Mouse (Mus musculus): Measurements from ENCODE around the gene Shisa3. TPM values are rescaled to one million over a fixed set of nuclear protein-coding genes. Genes with fewer than 3 reads are reported as not detected.

Gene Shisa3
- total RNA-seq (2017), result not detected in 3 replicates

- ATAC-seq (replicated peaks; ENCODE audit: insufficient number of reproducible peaks, low FRiP score, low TSS enrichment, poor library complexity, severe bottlenecking), result no peak
Measured at GRCm38 (mm10) chr5:67607804-67608673, at the start of gene Shisa3. Gene Shisa3 (plus strand): TSS chr5:67607882.

DNA sequence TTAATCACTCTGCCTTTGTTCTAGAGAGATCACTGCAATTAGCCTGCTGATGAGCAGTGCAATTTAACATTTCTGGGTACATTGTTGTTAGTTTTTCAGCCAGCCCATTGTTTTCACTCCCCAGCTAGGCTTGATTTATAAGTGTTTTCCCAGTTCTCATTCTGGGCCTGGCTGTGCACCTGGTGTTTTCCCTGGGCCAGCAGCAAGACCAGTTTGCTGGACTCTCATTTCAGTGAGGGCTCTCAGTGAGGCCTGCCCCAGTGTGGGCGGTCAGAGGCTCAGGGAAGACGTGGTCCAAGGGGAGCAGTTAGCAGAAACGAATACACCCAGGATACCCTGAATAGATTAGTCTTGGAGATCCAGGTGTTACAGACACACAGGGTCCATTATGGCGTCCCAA is 49.0 kb upstream of the Shisa3 start:
- ATAC-seq (replicated peaks; ENCODE audit: insufficient number of reproducible peaks, low FRiP score, low TSS enrichment, poor library complexity, severe bottlenecking), result no peak

DNA sequence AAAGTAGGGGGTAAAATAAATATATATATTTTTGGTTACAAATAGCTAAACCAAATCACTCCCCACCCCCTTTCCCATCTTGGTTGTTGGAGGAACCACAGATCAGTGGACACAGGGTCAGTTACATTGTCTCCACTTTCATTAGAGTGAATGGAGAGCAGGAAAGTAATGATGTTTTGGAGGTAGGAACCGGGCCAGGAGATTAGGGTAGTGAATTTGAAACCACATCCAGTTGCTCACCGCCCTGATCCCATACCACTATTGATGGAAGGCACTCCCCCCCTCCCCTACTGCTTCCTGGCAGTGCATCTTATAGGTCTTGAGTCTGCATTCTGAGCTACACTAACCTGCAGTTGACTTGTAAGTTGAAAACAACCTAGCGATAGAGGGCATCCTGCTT is 48.6 kb upstream of the Shisa3 start:
- no peak for ATAC-seq (replicated peaks; ENCODE audit: insufficient number of reproducible peaks, low FRiP score, low TSS enrichment, poor library complexity, severe bottlenecking)

DNA sequence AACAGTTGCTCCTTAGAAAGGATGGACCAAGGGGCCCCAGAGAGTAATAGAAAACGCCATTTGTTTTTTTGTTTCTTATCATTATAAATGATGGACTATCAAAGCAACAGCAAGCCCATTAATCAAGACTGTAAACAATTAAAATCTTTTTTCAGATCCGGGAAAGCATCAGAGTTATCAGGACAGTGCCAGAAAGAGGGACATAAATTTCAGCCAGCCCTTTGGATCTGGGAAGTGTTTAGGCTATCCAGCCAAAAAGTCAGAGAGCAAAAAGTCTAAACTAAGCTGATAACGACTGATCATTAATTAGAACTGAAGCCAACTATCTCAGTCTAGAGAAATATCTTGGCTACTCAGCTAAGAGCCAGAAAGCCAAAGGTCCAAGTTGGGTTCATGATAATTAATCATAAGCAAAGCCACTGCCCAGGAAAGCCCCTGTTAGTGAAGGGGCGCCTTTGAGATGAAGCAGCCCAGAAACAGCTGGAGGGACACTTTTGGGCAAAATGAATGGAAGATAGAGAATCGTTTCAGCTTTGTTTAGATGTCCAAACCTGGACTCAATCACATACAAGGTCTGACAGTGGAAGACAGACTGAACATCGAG is 35.0 kb upstream of the Shisa3 start:
- no peak for ATAC-seq (replicated peaks; ENCODE audit: insufficient number of reproducible peaks, low FRiP score, low TSS enrichment, poor library complexity, severe bottlenecking)

DNA sequence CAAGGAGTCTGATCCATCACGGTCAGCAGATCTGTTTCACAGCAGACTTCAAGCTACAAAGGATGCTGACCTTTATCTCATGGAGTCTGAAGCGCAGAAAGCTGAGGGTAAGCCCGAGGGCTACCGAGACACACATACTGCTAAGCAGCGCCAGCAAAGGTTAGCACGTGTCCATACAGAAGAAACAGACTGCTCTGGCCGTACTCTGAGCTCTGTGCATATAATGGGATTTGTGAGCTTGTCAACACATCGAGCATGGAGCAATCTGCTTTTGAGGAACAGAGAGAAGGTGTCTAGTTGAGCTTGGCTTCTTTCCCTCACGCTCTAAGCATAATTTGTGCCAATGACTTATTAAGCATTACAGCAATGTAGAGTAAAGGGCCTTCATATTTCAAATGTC is 33.6 kb upstream of the Shisa3 start:
- ATAC-seq (replicated peaks; ENCODE audit: insufficient number of reproducible peaks, low FRiP score, low TSS enrichment, poor library complexity, severe bottlenecking), result no peak

DNA sequence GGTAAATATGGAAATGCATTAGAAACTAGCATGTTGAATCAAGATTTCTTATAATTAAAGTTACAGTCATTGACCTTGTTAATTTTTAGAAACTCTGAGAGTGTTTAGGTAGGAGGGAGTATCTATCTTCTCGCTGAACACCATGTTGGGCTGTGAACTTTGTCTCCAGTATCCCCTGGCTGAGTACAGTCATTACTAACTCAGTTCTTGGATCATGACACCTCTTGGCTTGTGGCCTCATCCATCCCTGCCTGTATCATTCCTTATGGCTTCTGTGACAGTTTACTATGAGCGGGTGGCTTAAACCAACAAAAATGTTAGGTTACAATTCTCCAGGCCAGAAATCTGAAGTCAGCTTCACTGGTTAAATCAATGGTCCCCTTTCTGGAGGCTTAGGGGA is 32.0 kb upstream of the Shisa3 start:
- ATAC-seq (replicated peaks; ENCODE audit: insufficient number of reproducible peaks, low FRiP score, low TSS enrichment, poor library complexity, severe bottlenecking), result no peak

GRCm38 (mm10) chr5:67579725-67580633 is 27.7 kb upstream of the Shisa3 start:
- no peak for ATAC-seq (replicated peaks; ENCODE audit: insufficient number of reproducible peaks, low FRiP score, low TSS enrichment, poor library complexity, severe bottlenecking)

DNA sequence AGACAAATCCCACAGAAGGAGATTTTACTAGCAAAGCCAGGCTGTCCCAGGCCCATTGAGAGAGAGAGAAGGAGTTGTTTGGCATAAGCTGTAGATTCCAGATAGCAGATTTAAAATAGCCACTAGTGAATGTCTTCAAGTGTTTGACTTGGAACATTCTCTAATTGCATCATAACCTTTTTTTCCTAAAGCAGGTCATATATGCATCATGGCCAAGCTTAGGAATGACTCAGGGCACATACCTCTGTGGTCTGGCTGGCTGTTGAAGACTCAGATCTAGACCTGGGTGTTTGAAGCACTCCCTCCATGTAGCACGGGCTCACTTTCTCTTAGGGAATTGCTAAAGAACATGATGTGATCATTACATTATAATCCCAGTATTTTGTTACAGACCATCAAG is 12.6 kb upstream of the Shisa3 start:
- ATAC-seq (replicated peaks; ENCODE audit: insufficient number of reproducible peaks, low FRiP score, low TSS enrichment, poor library complexity, severe bottlenecking), result no peak

DNA sequence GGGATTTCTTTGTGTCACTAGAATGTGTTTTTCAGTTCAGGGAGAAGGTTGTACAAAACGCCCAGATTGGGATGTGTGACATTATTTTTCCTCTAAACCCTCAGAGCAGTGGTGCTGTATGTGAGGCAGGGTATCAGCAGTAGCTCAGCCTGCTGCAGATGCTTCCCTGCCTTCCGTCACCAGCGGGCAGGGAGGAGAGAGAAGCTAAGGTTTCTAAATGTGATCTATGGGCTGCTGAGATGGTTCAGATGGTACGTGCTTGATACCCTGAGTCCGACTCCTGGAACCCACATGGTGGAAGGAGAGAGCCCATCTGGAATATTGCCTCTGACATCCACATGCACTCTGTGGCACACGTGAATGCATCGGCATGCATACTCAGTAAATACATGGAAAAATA is 12.1 kb upstream of the Shisa3 start:
- ATAC-seq (replicated peaks; ENCODE audit: insufficient number of reproducible peaks, low FRiP score, low TSS enrichment, poor library complexity, severe bottlenecking), result no peak

GRCm38 (mm10) chr5:67599935-67600334 is 7.7 kb upstream of the Shisa3 start:
- ATAC-seq (replicated peaks; ENCODE audit: insufficient number of reproducible peaks, low FRiP score, low TSS enrichment, poor library complexity, severe bottlenecking), result no peak

DNA sequence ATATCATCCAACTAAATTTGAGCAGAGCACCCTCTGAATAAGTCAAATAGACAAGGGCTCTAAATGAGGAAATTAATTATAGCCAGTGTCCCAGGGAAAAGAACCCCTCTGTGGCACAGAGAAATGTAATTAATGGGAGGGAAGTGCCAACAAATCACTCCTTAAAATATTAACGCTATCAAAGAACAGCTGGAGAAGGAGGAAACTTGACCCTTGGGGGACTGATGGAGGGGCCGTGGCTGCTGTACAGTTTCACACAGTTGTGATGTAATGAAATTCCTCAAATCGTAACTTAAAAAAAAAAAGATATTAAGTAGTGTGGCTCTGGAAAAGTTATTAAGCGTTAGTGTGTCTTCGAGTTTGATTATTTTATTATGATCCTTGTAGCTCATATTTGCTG is 1.7 kb upstream of the Shisa3 start:
- ATAC-seq (replicated peaks; ENCODE audit: insufficient number of reproducible peaks, low FRiP score, low TSS enrichment, poor library complexity, severe bottlenecking), result no peak

GRCm38 (mm10) chr5:67606916-67607803 is 522 bp upstream of the Shisa3 start:
- no peak for ATAC-seq (replicated peaks; ENCODE audit: insufficient number of reproducible peaks, low FRiP score, low TSS enrichment, poor library complexity, severe bottlenecking)

DNA sequence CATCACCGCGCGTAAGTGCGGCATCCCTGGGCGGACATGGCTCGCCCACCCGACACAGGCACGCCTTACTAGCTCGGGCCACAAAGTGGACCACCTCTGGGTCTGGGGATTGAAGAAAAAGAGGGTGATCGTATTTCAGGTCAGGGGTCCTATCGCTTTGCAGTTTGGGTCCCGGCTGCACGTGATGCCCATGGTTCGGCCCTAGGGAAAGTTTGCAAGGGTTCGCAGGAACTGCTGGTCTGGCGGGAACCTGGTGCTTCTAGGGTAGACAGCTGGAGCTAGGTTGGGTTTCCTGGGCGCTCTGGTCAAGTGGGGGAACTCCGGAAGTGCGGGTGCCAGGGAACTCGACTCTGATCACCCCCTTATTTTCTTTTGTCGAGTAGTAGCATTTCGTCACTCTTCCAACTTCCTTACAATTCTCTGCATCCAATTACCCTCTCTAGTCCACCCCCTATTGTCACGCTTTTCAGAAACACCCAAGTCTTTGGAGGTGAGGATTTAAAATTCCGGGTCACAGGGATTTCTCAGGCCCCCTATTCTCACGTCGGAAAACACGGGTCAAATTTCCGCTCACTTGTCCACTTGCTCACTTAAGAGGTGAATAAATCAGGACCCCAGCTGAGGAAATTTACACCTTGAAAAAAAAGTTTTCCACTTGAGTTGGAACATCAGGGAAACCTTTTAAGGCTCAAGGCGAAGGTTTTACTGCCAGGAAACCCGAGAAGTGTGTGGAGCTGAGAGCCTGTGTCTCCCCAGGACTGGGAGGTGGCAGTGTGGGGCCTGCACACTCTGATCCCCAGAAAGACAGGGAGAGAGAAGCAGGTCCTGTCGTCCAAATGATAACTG is 1.2 kb downstream of the Shisa3 start:
- no peak for ATAC-seq (replicated peaks; ENCODE audit: insufficient number of reproducible peaks, low FRiP score, low TSS enrichment, poor library complexity, severe bottlenecking)

DNA sequence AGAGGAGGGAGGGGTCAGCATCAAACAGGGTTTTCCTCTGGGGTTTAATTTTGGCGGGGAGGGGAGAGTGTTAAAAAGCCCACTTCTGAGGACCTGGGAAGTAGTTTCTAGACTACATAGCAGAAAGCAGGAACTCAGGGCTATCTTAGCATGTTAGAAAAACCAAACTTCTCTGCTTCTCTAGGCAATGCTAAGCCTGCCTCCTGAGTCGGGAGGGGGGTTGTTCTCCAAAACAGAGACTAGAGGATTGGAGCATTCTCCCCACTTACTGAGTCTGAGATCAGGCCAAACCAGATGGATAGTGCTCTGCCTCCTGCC is 1.8 kb downstream of the Shisa3 start:
- no peak for ATAC-seq (replicated peaks; ENCODE audit: insufficient number of reproducible peaks, low FRiP score, low TSS enrichment, poor library complexity, severe bottlenecking)

DNA sequence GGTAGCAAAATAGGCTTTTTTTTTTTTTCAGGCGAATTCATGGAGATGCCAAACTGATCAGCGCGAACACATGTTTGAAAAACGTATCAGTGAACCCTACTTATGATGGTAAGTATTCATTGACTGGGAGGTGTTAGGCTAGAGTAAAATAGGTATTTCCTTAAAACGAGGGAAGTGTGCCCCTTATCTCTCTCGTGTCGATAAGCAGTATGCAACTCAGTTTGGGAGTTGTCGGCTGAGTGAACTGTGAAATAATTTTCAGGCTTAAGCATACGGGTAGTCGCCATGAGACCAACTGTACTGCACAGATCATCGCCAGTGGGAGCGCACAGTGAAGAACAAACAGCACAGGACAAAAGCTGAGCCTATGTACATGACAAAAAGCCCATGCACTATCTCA is 13.5 kb downstream of the Shisa3 start:
- no peak for ATAC-seq (replicated peaks; ENCODE audit: insufficient number of reproducible peaks, low FRiP score, low TSS enrichment, poor library complexity, severe bottlenecking)

GRCm38 (mm10) chr5:67628180-67628940 is 20.7 kb downstream of the Shisa3 start:
- no peak for ATAC-seq (replicated peaks; ENCODE audit: insufficient number of reproducible peaks, low FRiP score, low TSS enrichment, poor library complexity, severe bottlenecking)

GRCm38 (mm10) chr5:67629440-67629839 is 21.8 kb downstream of the Shisa3 start:
- no peak for ATAC-seq (replicated peaks; ENCODE audit: insufficient number of reproducible peaks, low FRiP score, low TSS enrichment, poor library complexity, severe bottlenecking)

All from monocyte, adult 5-6 weeks (primary cell).